Mouse (Mus musculus) CH12F3 (cell line): ENCODE measurements around the gene Fam189a1.

Experiments used
- in situ Hi-C: fragments of 300-500 bp; cut with MboI; formaldehyde crosslinking; loops from 2 replicates; pipeline ENCODE4 v1.14.3; 2020; ENCODE audit warnings: low sequenced_read_pairs

The Fam189a1 gene

DNA sequence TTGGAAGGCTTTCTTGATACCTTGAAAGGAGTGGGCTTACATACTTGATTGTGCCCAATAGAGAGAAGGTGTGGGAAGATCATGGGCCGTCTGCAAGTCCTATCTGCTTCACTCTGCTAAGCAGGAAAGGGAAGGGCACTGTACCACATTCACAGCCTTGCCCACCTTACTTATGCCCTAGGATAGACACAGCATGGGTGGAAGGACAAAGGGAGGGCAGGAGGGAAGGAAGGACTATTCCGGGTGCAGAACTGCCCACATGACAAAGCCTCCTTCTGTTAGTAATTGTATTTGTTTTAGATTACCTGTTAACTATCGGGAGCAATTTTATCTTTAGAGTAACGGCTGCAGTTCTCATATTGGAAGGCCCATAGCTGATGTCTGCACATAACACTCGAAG, 108.7 kb downstream of the Fam189a1 start:
- in situ Hi-C loops: no loop called here

DNA sequence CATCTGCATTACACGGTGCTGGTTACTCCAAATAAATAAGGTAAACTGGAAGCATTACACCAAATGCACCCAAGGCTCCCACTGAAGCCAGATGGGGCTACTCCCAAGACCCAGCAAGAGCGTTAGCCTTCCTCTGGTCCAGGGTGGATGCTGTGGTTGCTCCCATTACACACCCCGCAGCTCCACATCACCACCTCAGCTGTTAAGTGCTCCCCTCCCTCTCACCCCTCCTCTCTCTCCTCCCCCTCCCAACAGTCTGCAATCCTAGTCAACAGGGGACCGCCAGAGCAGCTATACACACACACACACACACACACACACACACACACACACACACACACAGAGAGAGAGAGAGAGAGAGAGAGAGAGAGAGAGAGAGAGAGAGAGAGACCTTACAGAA, 109.7 kb downstream of the Fam189a1 start:
- in situ Hi-C loops: no loop called here

GRCm38 (mm10) chr7:65044280-65044679, 112.1 kb downstream of the Fam189a1 start:
- in situ Hi-C loops: no loop called here

- in situ Hi-C loops: no loop called here
Measured at GRCm38 (mm10) chr7:65041106-65041505, 115.3 kb downstream of the Fam189a1 start.

DNA sequence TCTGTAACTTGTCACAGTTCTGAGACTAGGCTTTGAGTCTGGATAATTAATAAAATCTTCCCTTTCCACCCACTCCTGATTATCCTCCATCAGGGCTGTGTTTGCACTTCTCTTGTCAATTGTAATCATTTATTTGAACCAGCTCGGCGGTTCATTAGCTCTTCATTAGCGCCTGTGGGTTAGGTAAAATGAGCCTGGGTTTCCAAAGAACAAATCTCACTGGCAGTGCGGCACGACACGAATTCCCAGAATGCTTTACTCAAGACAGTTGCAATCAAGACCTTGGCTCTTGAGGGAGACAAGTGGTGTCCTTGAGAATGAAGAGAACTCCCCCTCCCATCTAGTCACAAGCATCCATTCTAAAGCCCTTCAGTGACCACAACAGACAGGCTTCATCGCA, 124.6 kb downstream of the Fam189a1 start:
- in situ Hi-C loops: no loop called here

GRCm38 (mm10) chr7:65031195-65031594, 125.2 kb downstream of the Fam189a1 start:
- in situ Hi-C loops: no loop called here

- in situ Hi-C loops: no loop called here
Measured at GRCm38 (mm10) chr7:65029985-65030384, 126.4 kb downstream of the Fam189a1 start.

GRCm38 (mm10) chr7:65021298-65021697, 135.1 kb downstream of the Fam189a1 start:
- in situ Hi-C loops: no loop called here

GRCm38 (mm10) chr7:65018036-65018679, 138.2 kb downstream of the Fam189a1 start:
- in situ Hi-C loops: no loop called here

DNA sequence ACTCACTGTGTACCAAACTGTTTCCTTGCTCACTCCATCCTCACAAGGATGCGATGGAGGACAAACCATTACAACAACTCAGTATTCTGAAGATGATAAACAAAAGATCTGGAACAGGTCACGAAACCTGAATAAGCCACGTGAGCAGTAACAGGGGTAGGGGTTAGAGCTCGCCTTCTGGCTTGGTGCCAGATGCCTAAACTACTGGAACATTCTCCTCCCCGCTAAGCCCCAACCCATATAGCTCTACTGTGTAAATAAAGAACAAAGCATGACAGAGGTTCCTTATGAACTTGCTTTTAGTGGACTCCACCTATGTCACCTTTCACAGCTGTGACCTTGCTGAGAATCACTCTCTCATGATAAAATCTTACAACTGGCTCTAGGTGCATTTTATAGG, 139.0 kb downstream of the Fam189a1 start:
- in situ Hi-C loops: no loop called here

DNA sequence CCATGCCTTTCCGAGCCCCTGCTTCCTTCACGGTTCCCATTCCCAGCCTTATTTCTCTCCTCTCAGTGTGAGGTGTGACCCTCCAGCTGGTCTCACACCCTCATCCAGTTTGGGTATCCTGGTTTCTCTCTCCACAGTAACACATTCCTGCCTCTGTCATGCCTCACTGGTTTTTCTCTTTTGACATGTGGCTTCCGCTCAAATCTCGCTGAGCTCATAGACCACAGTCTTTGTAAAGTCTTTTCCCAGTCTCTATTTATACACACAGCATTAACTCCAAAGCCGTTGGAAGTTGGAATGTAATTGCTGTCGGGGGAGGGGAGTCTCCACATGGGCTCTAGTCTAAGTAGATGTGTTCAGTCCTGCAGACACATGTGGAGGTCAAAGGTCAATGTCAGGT, 145.2 kb downstream of the Fam189a1 start:
- in situ Hi-C loops: no loop called here

- in situ Hi-C loops: no loop called here
Measured at GRCm38 (mm10) chr7:65010275-65010674, 146.1 kb downstream of the Fam189a1 start.

GRCm38 (mm10) chr7:65005731-65006130, 150.6 kb downstream of the Fam189a1 start:
- in situ Hi-C loops: no loop called here

- in situ Hi-C loops: no loop called here
Measured at GRCm38 (mm10) chr7:64999718-65000214, 156.6 kb downstream of the Fam189a1 start.

- in situ Hi-C loops: no loop called here
Measured at GRCm38 (mm10) chr7:64997743-64998142, 158.6 kb downstream of the Fam189a1 start.

GRCm38 (mm10) chr7:64995946-64996444, 160.4 kb downstream of the Fam189a1 start:
- in situ Hi-C loops: no loop called here

- in situ Hi-C loops: no loop called here
Measured at GRCm38 (mm10) chr7:64989406-64989805, 167.0 kb downstream of the Fam189a1 start.

- in situ Hi-C loops: no loop called here
Measured at GRCm38 (mm10) chr7:64988015-64988414, 168.4 kb downstream of the Fam189a1 start.

DNA sequence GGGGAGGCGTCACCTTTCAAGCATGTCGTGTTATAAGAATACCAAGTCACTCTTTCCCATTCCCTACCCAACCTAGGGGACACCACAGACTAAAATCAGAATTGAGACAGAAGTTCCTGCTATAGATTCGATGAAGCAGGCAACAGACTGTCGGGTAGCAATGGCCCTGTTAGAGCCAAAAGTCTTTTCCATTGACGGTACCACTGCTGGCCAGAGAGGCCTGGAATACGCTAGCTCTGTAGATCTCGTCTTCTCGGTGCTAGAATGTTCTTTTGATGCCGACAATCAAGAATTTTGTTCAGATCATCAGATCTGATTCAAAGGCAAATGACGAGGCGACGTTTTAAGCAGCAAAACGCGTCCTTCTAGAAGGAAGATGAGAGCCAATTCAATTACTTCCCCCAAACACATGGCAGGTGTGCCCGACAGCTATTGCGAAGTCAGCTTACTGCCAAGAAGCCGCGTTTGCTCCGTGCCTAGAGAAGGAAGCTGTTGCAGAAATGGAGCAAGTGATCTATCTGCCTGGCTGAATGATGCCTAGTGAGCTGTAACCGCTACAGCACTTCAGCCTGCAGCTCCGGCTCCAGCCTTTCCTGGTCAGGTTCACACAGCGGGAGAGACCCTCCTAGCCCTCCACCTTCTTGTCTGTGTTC, 171.8 kb downstream of the Fam189a1 start:
- in situ Hi-C loops: no loop called here

GRCm38 (mm10) chr7:64981511-64982235, 174.7 kb downstream of the Fam189a1 start:
- in situ Hi-C loops: no loop called here

DNA sequence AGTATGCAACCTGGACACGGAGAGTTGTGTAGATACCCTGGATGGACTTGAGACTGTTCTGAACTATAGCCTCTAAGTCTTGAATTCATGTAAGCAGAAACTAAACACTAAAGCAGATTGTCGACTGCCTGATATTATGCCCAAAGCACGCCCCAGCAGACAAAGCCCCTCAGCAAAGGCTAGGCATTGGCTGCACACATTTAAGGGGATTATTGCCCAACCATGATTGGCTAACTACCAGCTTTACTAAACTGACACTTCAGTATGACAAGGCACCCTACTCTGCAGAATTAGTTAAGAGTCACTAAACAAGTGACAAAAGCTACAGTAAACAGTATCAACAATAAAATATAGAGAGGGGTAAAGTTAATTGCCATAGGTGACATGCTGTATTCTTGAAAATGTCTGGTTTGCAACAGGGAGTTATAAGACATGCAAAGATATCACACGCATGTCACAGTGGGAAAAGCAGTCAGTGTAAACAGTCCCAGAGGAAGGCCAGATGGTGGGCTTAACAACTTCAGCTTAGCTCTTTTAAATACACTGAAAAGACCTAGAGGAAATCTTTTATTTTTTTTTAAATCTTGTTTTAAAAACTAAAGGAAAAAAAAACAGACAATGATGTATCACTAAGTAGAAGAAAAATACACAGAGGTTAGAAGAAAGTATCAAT, 182.6 kb downstream of the Fam189a1 start:
- in situ Hi-C loops: no loop called here
